Mouse (Mus musculus) common myeloid progenitor, adult 5-6 weeks (primary cell): ENCODE measurements around the gene Rars. TPM values are rescaled to one million over a fixed set of nuclear protein-coding genes. Genes with fewer than 3 reads are reported as not detected.

Experiments used
- ATAC-seq: replicated peaks from 2 replicates; pipeline ENCODE4 v1.8.0; 2016; ENCODE audit warnings: low read depth, mild to moderate bottlenecking, moderate TSS enrichment, inconsistent platforms; ENCODE audit not compliant: poor library complexity, severe bottlenecking
- total RNA-seq: library from RNA; stranded (forward); fragments of 200-1000, 187-1606 nt; gene quantifications from 2 replicates; pipeline ENCODE4 v1.2.3, GENCODE M21; 2017

The Rars gene
- total RNA-seq, 1 experiment from 2014 or later = 129 TPM

DNA sequence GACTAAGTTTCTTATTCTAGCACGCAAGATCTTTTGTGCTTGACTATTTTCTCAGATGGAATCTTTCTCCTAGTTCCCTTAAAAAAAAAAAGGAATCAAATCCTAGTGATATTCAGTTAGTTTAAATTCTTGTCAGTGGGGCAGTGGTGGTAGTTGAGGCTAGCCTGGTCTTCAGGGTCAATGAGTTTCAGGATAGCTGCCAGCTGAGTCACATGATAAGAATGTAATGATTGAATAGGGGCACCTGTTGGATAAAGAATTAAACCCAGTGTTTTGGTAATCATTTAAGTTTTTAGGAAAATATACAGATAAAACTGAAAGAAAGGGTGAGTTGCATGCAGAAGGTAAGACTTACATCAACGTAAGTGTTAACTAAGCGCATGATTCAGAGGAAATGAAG is 58.7 kb downstream of the Rars start:
- ATAC-seq = no peak

DNA sequence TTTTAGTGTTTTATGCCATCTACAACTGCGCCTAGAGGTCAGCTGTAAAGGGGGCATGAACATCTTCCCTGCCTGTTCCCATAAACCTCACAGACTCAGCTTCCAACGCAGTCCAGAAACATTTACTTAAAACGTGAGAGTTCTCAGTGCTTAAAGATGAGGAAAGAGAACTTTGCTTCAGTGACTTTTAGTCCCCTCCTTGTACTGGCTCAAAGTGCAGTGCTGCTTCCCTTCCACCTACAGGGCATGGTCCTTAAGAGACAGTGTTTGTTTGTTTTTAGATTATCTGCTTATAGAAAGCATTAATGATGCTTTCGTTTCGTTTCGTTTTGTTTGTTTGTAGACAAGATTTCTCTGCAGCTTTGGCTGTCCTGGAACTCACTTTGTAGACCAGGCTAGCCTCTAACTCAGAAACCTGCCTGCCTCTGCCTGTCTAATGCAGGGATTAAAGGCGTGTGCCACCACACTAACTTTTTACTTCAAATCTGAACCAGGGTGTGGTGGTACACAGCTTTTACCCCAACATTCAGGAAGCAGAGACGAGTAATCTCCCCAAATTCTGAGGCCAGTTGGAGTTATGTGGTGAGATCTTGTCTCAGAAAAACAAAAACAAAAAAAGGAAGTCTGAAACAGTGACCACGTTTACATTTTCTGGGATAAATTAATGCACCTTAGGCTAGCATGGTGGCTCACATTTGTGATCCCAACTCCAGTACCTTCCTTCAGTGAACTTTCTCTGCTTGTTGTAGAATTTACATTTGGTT is 63.4 kb downstream of the Rars start:
- no peak for ATAC-seq

DNA sequence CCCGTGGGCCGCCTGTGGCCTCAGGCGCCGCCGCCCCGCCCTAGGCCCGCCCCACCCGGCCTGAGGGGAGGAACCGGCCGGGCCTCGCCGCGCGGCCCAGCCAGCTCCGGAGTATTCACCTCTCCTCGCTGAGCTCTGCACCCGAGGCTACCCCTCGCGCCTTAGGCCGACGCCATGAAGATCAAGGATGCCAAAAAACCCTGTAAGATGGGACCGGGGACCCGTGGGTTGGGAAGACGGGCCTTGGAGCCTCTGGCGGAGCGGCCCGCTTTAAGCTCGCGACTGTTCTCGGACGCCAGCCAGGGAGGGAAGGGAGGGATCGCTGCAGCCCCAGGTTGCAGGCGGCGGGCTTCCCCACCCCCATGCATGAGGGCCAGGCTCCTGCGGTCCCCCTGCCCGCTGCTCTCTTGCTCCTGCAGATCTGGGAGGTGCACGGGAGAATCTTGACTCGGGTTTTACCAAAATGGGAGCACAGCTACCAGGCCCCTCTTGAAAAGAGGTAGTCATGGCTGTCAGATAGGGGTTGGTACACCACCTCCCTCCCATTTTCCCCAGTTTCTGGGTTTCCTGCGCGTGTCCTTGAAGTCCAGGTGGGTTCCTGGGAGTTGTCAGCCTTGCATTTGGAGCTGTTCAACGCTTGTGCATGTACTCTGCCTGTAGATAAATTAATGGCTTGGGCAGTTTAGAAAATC is 64.4 kb downstream of the Rars start:
- peak; percentile 43 for ATAC-seq

DNA sequence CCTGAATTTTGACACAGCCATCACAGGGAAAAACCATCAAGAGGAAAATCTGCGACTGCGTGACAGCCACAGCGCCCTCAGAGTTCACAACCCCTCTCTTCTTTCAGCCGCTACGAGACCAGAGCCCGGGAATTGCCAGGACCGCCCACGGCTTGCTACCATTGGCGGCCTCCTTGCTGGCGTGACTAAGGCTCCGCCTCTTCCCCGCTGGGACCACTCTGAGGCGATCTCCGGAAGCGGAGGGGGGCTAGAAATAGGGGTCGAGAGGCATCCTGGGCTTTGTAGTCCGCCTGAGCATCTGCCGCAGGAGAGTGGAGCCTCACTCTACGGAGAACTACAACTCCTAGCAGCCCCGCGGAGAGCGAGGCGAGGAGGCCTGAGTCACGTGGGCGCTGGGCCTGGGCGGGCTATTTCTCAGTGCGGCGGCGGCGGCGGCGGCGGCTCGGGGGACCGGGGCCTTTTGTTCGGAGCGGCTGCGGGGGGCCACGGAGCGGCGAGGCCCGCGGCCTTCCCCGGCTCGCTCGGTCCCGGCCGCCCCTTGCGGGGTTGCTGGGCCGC is 65.0 kb downstream of the Rars start, which contains the start of gene Pank3:
Pank3 (plus strand) TSS at position 297 of the 558 bp plus-strand sequence.
- peak; percentile 98 for ATAC-seq

DNA sequence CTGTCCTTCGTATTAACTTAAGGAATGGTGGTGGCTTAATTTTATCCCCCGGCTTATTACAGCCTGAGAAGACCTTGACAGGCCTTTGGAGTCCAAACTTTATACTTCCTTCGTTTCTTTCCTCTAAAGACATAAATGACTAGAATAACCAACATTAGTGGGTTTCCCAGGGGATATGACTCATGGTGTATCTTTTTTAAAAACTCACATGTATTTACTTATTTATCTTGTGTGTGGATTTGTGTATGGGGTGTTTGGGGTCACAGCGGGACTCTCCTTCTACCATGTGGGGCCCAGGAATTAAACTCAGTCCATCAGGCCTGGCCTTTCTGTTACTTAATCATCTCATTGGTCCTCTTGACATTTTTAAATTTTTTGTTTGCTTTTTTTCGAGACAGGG is 67.5 kb downstream of the Rars start:
- ATAC-seq = no peak

DNA sequence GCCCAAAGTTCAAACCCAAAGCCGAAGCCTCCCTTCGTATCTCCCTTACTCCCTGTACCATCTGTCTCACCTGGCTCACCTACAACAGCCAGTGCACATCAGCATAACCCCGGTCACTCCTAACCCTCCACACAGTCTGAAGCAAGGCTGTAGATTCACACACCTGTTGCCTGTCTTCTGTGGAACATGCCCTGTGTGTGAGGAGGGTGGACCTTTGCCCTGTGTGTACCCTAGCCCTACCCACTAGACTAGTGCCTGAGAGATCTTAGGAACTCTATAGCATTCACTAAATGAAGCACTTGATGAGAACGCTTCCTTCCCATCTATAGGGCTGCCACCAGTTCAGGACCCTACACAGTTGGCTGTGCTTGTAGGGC is 73.7 kb downstream of the Rars start:
- ATAC-seq = no peak

DNA sequence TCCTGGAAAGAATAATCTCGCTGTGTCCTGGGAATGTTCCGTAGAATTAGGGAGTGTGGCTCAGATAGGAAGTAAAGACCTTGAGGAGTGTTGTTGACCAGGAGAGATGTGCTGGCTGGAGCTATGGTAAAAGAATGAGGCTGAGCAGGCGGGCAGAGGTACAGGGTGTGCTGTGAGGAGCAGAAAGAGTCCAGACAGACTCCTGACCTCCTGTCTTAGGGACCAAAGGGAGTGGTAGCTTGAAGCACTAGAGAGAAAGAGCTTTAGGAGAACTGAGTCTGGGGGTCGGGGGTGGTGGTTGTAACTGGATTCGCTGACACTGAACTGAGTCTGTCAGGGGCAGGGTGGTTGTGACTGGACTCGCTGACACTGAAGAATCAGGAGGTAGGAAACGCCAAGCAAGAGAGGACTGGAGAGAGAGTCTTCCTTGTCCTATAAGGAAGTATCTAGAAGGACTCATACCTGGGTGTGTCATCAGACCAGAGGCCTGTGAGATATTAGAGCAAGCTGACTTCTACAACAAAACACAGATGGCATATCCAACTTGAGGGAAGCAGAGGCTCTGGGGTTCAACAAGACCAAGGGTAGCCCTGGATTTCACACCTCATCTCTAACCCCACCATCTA is 74.2 kb downstream of the Rars start:
- ATAC-seq = no peak

Other genes with a start within 250 kb of the Rars start
- 32.2 and 35.9 TPM in 2 replicates for gene Pank3, start 65.0 kb downstream of the Rars start, total RNA-seq
- gene Fbll1, start 35.6 kb downstream of the Rars start, total RNA-seq = not detected in 2 replicates
- gene Wwc1, start 146.0 kb upstream of the Rars start, total RNA-seq = not detected in 2 replicates